22 mouse cellular contexts compared by ENCODE assay signal in genomic region chr8:77371006-77371405, GRCm38 (mm10).
"Had no signal": no experiment of that assay in that cellular context is flagged by ENCODE, and none has a peak within 500 bp of the region (broad histone marks: within the 10 kb centered on the region; RNA-seq: fewer than 3 reads in every experiment).

No protein-coding gene starts in this region.

- H3K27me3 ChIP-seq: heart, embryonic 12.5 days; heart, embryonic 13.5 days; heart, embryonic 15.5 days; hindbrain, embryonic 12.5 days; hindbrain, embryonic 13.5 days; hindbrain, embryonic 15.5 days; intestine, embryonic 15.5 days; kidney, embryonic 15.5 days had no signal

- H3K9me3 ChIP-seq: heart, embryonic 12.5 days; heart, embryonic 13.5 days; heart, embryonic 15.5 days; hindbrain, embryonic 10.5 days; hindbrain, embryonic 12.5 days; hindbrain, embryonic 13.5 days; hindbrain, embryonic 15.5 days; intestine, embryonic 15.5 days; kidney, embryonic 15.5 days had no signal

- DNase-seq: heart, postnatal 10 days; heart, postnatal 14 days; heart, postnatal 36 days; layer of hippocampus, adult 9-11 months; layer of hippocampus, postnatal 36 days had no signal

- H3K27ac ChIP-seq: heart, embryonic 15.5 days; hindbrain, embryonic 10.5 days; hindbrain, embryonic 14.5 days; hindbrain, postnatal 0 days; intestine, embryonic 15.5 days; kidney, embryonic 15.5 days; kidney, postnatal 0 days; layer of hippocampus, adult 2 months; left cerebral cortex, adult 2 months had no signal

- H3K36me3 ChIP-seq: heart, embryonic 15.5 days; hindbrain, embryonic 12.5 days; hindbrain, embryonic 13.5 days; hindbrain, embryonic 15.5 days had no signal

- H3K4me3 ChIP-seq: heart, embryonic 12.5 days; heart, embryonic 13.5 days; heart, embryonic 15.5 days; hindbrain, embryonic 10.5 days; hindbrain, embryonic 12.5 days; hindbrain, embryonic 13.5 days; hindbrain, embryonic 15.5 days; intestine, embryonic 15.5 days; kidney, embryonic 15.5 days; layer of hippocampus, adult 2 months; left cerebral cortex, adult 2 months had no signal

- H3K4me2 ChIP-seq: heart, embryonic 12.5 days; heart, embryonic 13.5 days; heart, embryonic 15.5 days; hindbrain, embryonic 12.5 days; hindbrain, embryonic 13.5 days; hindbrain, embryonic 14.5 days; hindbrain, embryonic 15.5 days; intestine, embryonic 15.5 days; kidney, embryonic 15.5 days had no signal

- H3K4me1 ChIP-seq: intestine, embryonic 15.5 days had no signal

- H3K9ac ChIP-seq: heart, embryonic 12.5 days; heart, embryonic 13.5 days; heart, embryonic 15.5 days; hindbrain, embryonic 12.5 days; hindbrain, embryonic 13.5 days; hindbrain, embryonic 14.5 days; hindbrain, embryonic 15.5 days; intestine, embryonic 15.5 days; kidney, embryonic 15.5 days had no signal

- ATAC-seq: inflammation-experienced regulatory T-cells, adult 6 months; intestine, embryonic 15.5 days; intestine, embryonic 16.5 days; intestine, postnatal 0 days had no signal
